Mouse (Mus musculus) liver, adult 2 months (tissue): ENCODE measurements around the gene Cdc20b. TPM values are rescaled to one million over a fixed set of nuclear protein-coding genes. Genes with fewer than 3 reads are reported as not detected.

Experiments used
- DNase-seq: peaks from one replicate; pipeline ENCODE4 v3.0.0-alpha.2; 2011; ENCODE audit warnings: low read depth, low spot score; ENCODE audit errors: extremely low read depth
- H3K27ac ChIP-seq: fragments of 200-500 bp; replicated peaks from 2 replicates; pipeline ENCODE4 v1.5.1; 2012; ENCODE audit warnings: low read depth, mild to moderate bottlenecking, control low read depth, inconsistent platforms, low read length; ENCODE audit not compliant: insufficient read depth
- H3K27me3 ChIP-seq: fragments of 200-500 bp; 2 replicates; pipeline ENCODE4 v1.6.1; 2012; ENCODE audit warnings: mild to moderate bottlenecking, moderate library complexity, low read length, inconsistent platforms; ENCODE audit not compliant: control insufficient read depth, insufficient read depth
- H3K36me3 ChIP-seq: fragments of 200-500 bp; 2 replicates; pipeline ENCODE4 v1.6.1; 2012; ENCODE audit warnings: low read length, inconsistent platforms; ENCODE audit not compliant: control insufficient read depth, insufficient read depth
- H3K4me1 ChIP-seq: fragments of 200-500 bp; 2 replicates; pipeline ENCODE4 v1.6.1; 2011; ENCODE audit warnings: low read length; ENCODE audit not compliant: control insufficient read depth, insufficient read depth
- H3K4me3 ChIP-seq: fragments of 200-500 bp; 2 replicates; pipeline ENCODE4 v1.5.1; 2011; ENCODE audit warnings: low read depth, mild to moderate bottlenecking, control low read depth, low read length, moderate library complexity; ENCODE audit not compliant: insufficient read depth
- H3K79me2 ChIP-seq: fragments of 200-500 bp; 2 replicates; pipeline ENCODE4 v1.6.1; 2012; ENCODE audit warnings: inconsistent platforms, mild to moderate bottlenecking, low read length, moderate library complexity; ENCODE audit not compliant: control insufficient read depth, insufficient read depth
- H3K9ac ChIP-seq: fragments of 200-500 bp; 2 replicates; pipeline ENCODE4 v1.6.1; 2012; ENCODE audit warnings: low read depth, mild to moderate bottlenecking, control low read depth, inconsistent platforms, low read length
- CTCF ChIP-seq: fragments of 200-500 bp; IDR thresholded peaks from 2 replicates; pipeline ENCODE4 v1.5.1; 2011; ENCODE audit warnings: low read depth, low read length, control low read depth
- POLR2A ChIP-seq: fragments of 200-500 bp; IDR thresholded peaks from 2 replicates; pipeline ENCODE4 v1.6.1; 2011; ENCODE audit warnings: low read length, control low read depth; ENCODE audit not compliant: insufficient read depth; ENCODE audit errors: extremely low read depth
- WGBS: fragments of 180-500 bp; shearing (Covaris S2); methylation state at CpG from one replicate; pipeline ENCODE4 v1.1.7; 2018; 5-methylcytosine and 5-hydroxymethylcytosine counted together
- polyA plus RNA-seq: library from polyadenylated mRNA; depleted of rRNA; stranded (reverse); fragments of >200 nt; gene quantifications from 2 replicates; pipeline ENCODE4 v1.2.3, GENCODE M21; 2012
- total RNA-seq: library from RNA; depleted of rRNA; stranded (reverse); fragments of >200 nt; gene quantifications from 2 replicates; pipeline ENCODE4 v1.2.3, GENCODE M21; 2014

Cdc20b gene
- total and polyA plus RNA-seq, 2 experiments: not detected

GRCm38 (mm10) chr13:113034271-113034886, 532 bp upstream of the Cdc20b start:
- H3K36me3 ChIP-seq: no peaks in the 10 kb centered on the region
- H3K9ac ChIP-seq: no peak overlapping the region
- TF ChIP-seq POLR2A: no peak
- no peak for TF ChIP-seq CTCF
- 13% methylated on average over 11 of the region's 11 CpGs for WGBS
- peaks cover 17% of the 10 kb centered on the region; the same call in 1 of the 2 replicates for H3K27me3 ChIP-seq
- peaks cover 3% of the 10 kb centered on the region; the same call in 1 of the 2 replicates for H3K4me1 ChIP-seq
- no peak overlapping the region for H3K4me3 ChIP-seq
- DNase-seq: no peak
- H3K79me2 ChIP-seq: no peaks in the 10 kb centered on the region
- no peak overlapping the region for H3K27ac ChIP-seq

GRCm38 (mm10) chr13:113035852-113036251, 941 bp downstream of the Cdc20b start:
- WGBS: under 1% methylated on average over 4 of the region's 4 CpGs
- peaks cover 17% of the 10 kb centered on the region; the same call in 1 of the 2 replicates for H3K27me3 ChIP-seq
- H3K36me3 ChIP-seq: no peaks in the 10 kb centered on the region
- H3K9ac ChIP-seq: no peak overlapping the region
- H3K4me1 ChIP-seq: peaks cover 3% of the 10 kb centered on the region; the same call in 1 of the 2 replicates
- TF ChIP-seq CTCF (peak; percentile 63), POLR2A (no peak)
- H3K79me2 ChIP-seq: no peaks in the 10 kb centered on the region
- H3K27ac ChIP-seq: no peak overlapping the region
- no peak overlapping the region for H3K4me3 ChIP-seq
- DNase-seq: peak; percentile 73

- no peaks in the 10 kb centered on the region for H3K27me3 ChIP-seq
- no peaks in the 10 kb centered on the region for H3K4me1 ChIP-seq
- H3K27ac ChIP-seq: no peak overlapping the region
- no peak for DNase-seq
- no peak for TF ChIP-seq CTCF
- no peak for TF ChIP-seq POLR2A
- H3K79me2 ChIP-seq: no peaks in the 10 kb centered on the region
- WGBS: 78% methylated on average over 3 of the region's 3 CpGs
- no peak overlapping the region for H3K4me3 ChIP-seq
- no peak overlapping the region for H3K9ac ChIP-seq
- no peaks in the 10 kb centered on the region for H3K36me3 ChIP-seq
Measured at GRCm38 (mm10) chr13:113044876-113045275, 10.0 kb downstream of the Cdc20b start.

GRCm38 (mm10) chr13:113045458-113046110, 10.7 kb downstream of the Cdc20b start:
- Histone ChIP-seq H3K4me1 (no peaks in the 10 kb centered on the region), H3K4me3 (peak overlapping the region; percentile 43), H3K27ac (no peak overlapping the region), H3K79me2 (no peaks in the 10 kb centered on the region), H3K9ac (no peak overlapping the region), H3K36me3 (no peaks in the 10 kb centered on the region), H3K27me3 (no peaks in the 10 kb centered on the region)
- 46% methylated on average over 18 of the region's 18 CpGs for WGBS
- DNase-seq: no peak
- no peak for TF ChIP-seq POLR2A

- no peaks in the 10 kb centered on the region for H3K4me1 ChIP-seq
- no peak within 1 kb of the TSS for H3K27ac ChIP-seq
- no peaks in the 10 kb centered on the region for H3K27me3 ChIP-seq
- H3K9ac ChIP-seq: no peak within 1 kb of the TSS
- no peaks in the 10 kb centered on the region for H3K36me3 ChIP-seq
- 9% methylated on average over 21 of the region's 21 CpGs for whole genome bisulfite sequencing
- no peak for TF ChIP-seq CTCF
- TF ChIP-seq POLR2A: no peak
- no peak for DNase-seq
- H3K4me3 ChIP-seq: peak within 1 kb of the TSS; percentile 43
- H3K79me2 ChIP-seq: no peaks in the 10 kb centered on the region
Measured at GRCm38 (mm10) chr13:113046211-113046883, 11.4 kb downstream of the Cdc20b start, which contains the start of gene Gpx8. Gene Gpx8, minus strand, starts transcription at chr13:113046410.
